Mouse (Mus musculus) left cerebral cortex, postnatal 14 days (tissue): ENCODE results near the gene Hist1h2bq. TPM values are rescaled to one million over a fixed set of nuclear protein-coding genes. Genes with fewer than 3 reads are reported as not detected.
A peak's percentile ranks its signal among the peaks of the same experiment; 100 is the strongest.
"Not testable (repeated sequence)": the region's sequence is repeated elsewhere in the genome, so short reads cannot be mapped to it uniquely, and the experiment has no call there.

Experiments used
- DNase-seq, 2 experiments: peaks; one replicate each; pipeline ENCODE4 v3.0.0; 2021 to 2022; ENCODE audit warnings: low spot score in 2 of 2, mixed read lengths in 1 of 2
- intact Hi-C: fragments of 180-260 bp; cut with DNase I; formaldehyde crosslinking; loops from one replicate; pipeline ENCODE4 v1.15.1; 2025
- total RNA-seq, 2 experiments: library from RNA; stranded (reverse); gene quantifications; 2 replicates each; pipeline ENCODE4 v1.2.3; 2021

Hist1h2bq gene
- total RNA-seq, 2 experiments from 2014 or later, result 43.6 to 56.5 TPM

- intact Hi-C loops, result no loop called here
- no peak for DNase-seq
Observed at GRCm38 (mm10) chr13:21795584-21795983, 14.4 kb downstream of the Hist1h2bq start.

- no peak for DNase-seq
- intact Hi-C loops, result no loop called here
Observed at GRCm38 (mm10) chr13:21790601-21791283, 19.3 kb downstream of the Hist1h2bq start.

DNA sequence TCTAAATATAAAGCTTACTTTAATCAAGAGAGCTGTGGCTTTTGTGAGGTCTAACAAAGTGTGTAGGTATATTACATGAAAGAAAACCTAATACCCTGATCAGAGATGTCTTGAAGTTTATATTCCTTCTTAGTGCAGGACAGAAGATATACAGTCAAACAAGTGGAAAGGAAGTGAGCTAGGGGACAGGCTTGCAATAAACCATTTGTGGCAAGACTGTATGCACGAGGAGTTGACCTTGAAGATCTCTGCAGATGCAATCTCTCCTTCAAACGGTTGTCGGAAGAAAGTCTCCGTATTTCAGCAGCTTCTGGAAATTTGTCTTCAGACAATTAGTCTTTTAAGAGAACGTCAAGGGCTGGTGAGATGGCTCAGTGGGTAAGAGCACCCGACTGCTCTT, 20.1 kb downstream of the Hist1h2bq start:
- intact Hi-C loops, result no loop called here
- DNase-seq, result no peak

- intact Hi-C loops, result no loop called here
- DNase-seq, result no peak
Observed at GRCm38 (mm10) chr13:21787760-21788593, 22.0 kb downstream of the Hist1h2bq start.

GRCm38 (mm10) chr13:21786899-21787629, 22.9 kb downstream of the Hist1h2bq start, which contains the start of the genes Hist1h2an and Hist1h2bp:
Gene Hist1h2an, minus strand, starts transcription at chr13:21787218.
Gene Hist1h2bp, plus strand, starts transcription at chr13:21787461.
- peak; percentile 95 to 98 for DNase-seq
- intact Hi-C loops, result not testable (repeated sequence)

DNA sequence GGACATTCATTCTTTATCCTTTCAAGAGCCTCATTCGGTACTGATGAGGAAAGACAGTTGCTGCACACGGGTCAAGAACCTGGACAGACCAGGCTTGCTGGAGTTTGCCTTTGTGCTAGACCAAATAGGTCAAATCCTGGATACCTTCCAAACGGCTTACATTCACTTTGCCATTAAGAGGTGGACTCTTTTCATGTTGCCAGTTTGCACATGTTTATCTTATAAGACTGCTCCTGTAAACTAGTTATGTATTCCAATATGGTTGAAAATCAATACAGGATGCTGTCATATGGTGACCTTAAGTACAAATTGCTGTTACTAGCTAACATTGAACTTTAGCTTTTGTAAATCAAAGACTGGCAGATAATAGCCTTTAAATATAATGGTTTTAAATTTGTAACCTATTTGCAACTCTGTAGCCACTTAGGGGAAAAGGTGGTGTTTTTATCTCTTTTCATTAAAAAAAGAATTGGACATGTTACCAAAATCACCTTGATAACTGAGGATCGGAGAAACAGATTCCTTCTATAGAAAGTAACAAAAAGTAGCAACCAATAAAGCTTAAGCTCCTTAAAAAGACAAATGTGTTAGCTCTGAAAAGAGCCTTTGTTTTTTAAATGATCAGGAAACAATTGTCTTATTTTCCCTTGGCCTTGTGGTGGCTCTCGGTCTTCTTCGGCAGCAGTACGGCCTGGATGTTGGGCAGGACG, 23.7 kb downstream of the Hist1h2bq start:
- intact Hi-C loops, result no loop called here
- no peak for DNase-seq

DNA sequence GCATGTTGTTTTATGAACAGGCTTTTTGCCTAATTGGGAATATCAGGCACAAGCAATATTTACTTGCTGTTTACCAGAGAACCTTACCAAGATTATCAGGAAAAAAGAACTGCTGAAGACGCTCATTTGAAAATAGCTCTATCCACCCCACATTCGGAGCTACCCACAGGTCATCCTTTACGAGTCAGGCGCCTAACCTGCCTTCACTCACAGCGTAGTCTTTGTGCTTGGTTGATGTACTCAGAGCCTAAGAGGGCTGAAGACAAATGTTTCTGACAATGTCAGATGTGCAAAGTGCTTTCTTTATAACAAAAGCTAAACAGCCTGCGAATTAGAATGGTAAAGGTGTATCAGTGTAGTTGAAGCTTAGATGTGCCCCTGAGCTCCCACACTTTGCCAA, 25.7 kb downstream of the Hist1h2bq start:
- intact Hi-C loops, result no loop called here
- no peak for DNase-seq

- peak; percentile 37 to 47 for DNase-seq
- intact Hi-C loops, result no loop called here
Observed at GRCm38 (mm10) chr13:21783734-21784161, 26.2 kb downstream of the Hist1h2bq start.

GRCm38 (mm10) chr13:21783255-21783617, 26.8 kb downstream of the Hist1h2bq start, which contains the start of gene Hist1h3i:
Gene Hist1h3i, minus strand, starts transcription at chr13:21783370.
- intact Hi-C loops, result no loop called here
- peak; percentile 76 to 80 for DNase-seq

GRCm38 (mm10) chr13:21782361-21783254, 27.4 kb downstream of the Hist1h2bq start:
- intact Hi-C loops, DNase-seq: not testable (repeated sequence)

GRCm38 (mm10) chr13:21781639-21782038, 28.4 kb downstream of the Hist1h2bq start:
- intact Hi-C loops, result no loop called here

GRCm38 (mm10) chr13:21781021-21781555, 28.9 kb downstream of the Hist1h2bq start:
- no peak for DNase-seq
- intact Hi-C loops, result no loop called here

More at GRCm38 (mm10) chr13:21781639-21782038, 28.4 kb downstream of the Hist1h2bq start:
- no peak for DNase-seq

DNA sequence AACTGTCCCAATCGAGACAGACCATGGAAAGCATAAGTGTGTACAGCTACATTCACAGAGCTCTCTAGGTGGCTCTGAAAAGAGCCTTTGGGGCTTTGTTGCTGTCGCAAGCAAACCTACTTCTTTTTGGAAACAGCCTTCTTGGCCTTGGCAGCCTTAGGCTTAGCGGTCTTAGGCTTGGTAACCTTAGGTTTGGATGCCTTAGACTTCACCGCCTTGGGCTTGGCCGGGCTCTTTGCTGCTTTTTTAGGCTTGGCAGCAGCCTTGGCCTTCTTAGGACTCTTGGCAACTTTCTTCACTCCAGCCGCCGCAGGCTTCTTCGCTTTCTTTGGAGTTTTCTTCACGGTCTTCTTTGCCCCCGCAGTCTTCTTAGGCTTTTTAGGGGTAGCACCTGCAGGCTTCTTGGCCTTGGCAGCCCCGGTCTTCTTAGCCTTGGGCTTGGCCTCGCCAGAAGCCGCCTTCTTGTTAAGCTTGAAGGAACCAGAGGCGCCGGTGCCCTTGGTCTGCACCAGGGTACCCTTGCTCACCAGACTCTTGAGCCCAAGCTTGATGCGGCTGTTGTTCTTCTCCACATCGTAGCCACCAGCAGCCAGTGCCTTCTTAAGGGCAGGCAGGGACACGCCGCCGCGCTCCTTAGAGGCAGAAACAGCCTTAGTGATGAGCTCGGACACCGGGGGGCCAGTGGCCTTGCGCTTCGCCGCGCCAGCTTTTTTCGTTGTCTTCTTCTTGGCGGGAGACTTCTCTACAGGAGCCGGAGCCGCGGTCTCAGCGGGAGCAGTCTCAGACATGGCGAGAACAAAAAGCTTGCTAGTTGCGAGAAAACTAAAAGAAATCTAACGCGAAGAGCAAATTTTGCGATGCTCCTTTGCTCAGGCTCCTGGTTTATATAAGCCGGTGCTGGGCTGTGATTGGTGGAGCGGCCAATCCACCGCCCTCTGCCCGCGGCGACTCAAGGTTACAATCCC, 29.9 kb downstream of the Hist1h2bq start, which contains the start of gene Hist1h1b:
TSS of gene Hist1h1b (minus strand) at position 859 of the 965 bp plus-strand sequence.
- peak in 1 of 2 experiments; percentile 43 for DNase-seq
- intact Hi-C loops, result no loop called here

DNA sequence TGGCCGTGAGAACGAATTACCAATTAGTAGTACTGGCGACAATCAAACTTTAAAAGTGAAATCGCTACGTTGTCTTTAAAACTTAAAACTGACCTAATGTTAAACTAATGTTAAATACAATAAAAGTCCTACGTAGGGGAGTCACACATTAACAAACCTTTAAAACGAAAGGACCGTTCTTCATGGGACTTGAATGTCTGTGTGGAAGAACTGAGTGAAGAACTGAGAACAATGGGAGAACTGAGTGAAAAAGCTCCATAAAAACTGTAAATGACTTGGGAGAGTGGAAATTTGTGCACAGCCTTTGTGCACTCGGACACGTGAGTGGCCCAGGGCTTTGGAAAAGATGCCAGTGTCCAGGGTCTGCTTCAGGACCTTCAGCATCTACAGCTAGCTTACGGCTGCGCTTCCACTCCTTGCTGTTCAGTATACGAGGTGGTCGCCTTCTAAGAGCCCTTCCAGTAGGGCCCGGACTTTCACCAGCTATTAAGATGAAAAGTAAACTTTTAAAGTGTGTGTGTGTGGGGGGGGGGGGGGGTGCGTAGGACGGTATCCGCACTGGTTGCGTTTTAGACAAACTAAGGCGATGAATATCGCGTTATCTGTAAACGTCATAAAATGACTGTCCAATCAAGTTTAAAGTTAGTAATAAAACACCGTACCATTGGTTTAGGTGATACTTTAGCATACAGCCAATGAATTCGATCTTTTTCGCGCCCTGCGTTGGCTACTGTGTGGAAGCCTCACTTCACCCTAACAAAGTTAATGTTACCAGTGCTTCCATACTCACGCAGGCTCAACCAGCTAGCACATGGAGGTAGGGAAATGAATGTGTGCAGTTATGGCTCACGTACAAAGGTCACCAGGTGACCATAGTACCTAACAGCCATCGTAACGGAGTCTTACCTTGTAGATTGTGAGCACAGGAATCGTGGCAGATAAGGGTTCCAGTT, 30.9 kb downstream of the Hist1h2bq start:
- intact Hi-C loops, result no loop called here
- DNase-seq, result peak; percentile 75 to 91
